Mouse (Mus musculus) limb, embryonic 11.5 days (tissue): ENCODE data around the gene Sync. TPM values are rescaled to one million over a fixed set of nuclear protein-coding genes. Genes with fewer than 3 reads are reported as not detected.

Experiments used
- ATAC-seq: fragments of 200-750 bp; cut with Nextera tagmentation; 2 replicates; pipeline ENCODE4 v1.8.0; 2017; ENCODE audit warnings: low read depth; ENCODE audit not compliant: insufficient number of reproducible peaks, low FRiP score, low TSS enrichment
- DNase-seq: peaks from one replicate; pipeline ENCODE4 v3.0.0-alpha.2; 2015; ENCODE audit warnings: low spot score
- H3K27ac ChIP-seq: fragments of 300-500 bp; sonication (generic); replicated peaks from 2 replicates; pipeline ENCODE4 v1.5.1; 2014; ENCODE audit warnings: low read depth, mild to moderate bottlenecking, low read length
- H3K27me3 ChIP-seq: fragments of 300-500 bp; sonication (generic); 2 replicates; pipeline ENCODE4 v1.6.1; 2014; ENCODE audit warnings: mild to moderate bottlenecking, low read length, mixed read lengths; ENCODE audit not compliant: control insufficient read depth, insufficient read depth
- H3K36me3 ChIP-seq: fragments of 300-500 bp; sonication (generic); 2 replicates; pipeline ENCODE4 v1.6.1; 2014; ENCODE audit warnings: mild to moderate bottlenecking, low read length, moderate library complexity, mixed read lengths; ENCODE audit not compliant: control insufficient read depth, insufficient read depth
- H3K4me1 ChIP-seq: fragments of 300-500 bp; sonication (generic); 2 replicates; pipeline ENCODE4 v1.6.1; 2014; ENCODE audit warnings: low read length, mixed read lengths; ENCODE audit not compliant: control insufficient read depth, insufficient read depth
- H3K4me2 ChIP-seq: fragments of 300-500 bp; sonication (generic); 2 replicates; pipeline ENCODE4 v1.6.1; 2014; ENCODE audit warnings: low read depth, mild to moderate bottlenecking, moderate library complexity; ENCODE audit not compliant: severe bottlenecking
- H3K4me3 ChIP-seq: fragments of 300-500 bp; sonication (generic); 2 replicates; pipeline ENCODE4 v1.5.1; 2014; ENCODE audit warnings: low read depth, low read length
- H3K9ac ChIP-seq: fragments of 300-500 bp; sonication (generic); 2 replicates; pipeline ENCODE4 v1.6.1; 2014; ENCODE audit warnings: mild to moderate bottlenecking, low read length
- H3K9me3 ChIP-seq: fragments of 300-500 bp; sonication (generic); 2 replicates; pipeline ENCODE4 v1.6.1; 2016; ENCODE audit warnings: low read length; ENCODE audit not compliant: control insufficient read depth
- WGBS: fragments of 180-500 bp; shearing (Covaris S2); extraction: QIAGEN DNeasy Blood & Tissue Kit; methylation state at CpG from one replicate; pipeline ENCODE4 v1.1.7; 2014; 5-methylcytosine and 5-hydroxymethylcytosine counted together
- polyA plus RNA-seq: library from polyadenylated mRNA; unstranded; fragments of >200 nt; fragmentation: Nextera tagmentation; extraction: Ambion mirVana; gene quantifications from 2 replicates; pipeline ENCODE4 v1.2.1, GENCODE M21; 2014

Gene Sync
- polyA plus RNA-seq, 1 experiment from 2014 or later = 0.59 TPM

GRCm38 (mm10) chr4:129299121-129299520 is 11.7 kb downstream of the Sync start:
- no peak for ATAC-seq
- H3K4me2 ChIP-seq = no peak overlapping the region
- H3K27ac ChIP-seq = no peak overlapping the region
- WGBS = 47% methylated on average over 10 of the region's 10 CpGs
- H3K4me3 ChIP-seq = no peak overlapping the region
- H3K27me3 ChIP-seq = no peaks in the 10 kb centered on the region
- no peaks in the 10 kb centered on the region for H3K9me3 ChIP-seq
- no peaks in the 10 kb centered on the region for H3K36me3 ChIP-seq
- no peak overlapping the region for H3K9ac ChIP-seq
- no peak for DNase-seq
- H3K4me1 ChIP-seq = peaks cover 2% of the 10 kb centered on the region; the same call in 1 of the 2 replicates

GRCm38 (mm10) chr4:129303401-129303800 is 16.0 kb downstream of the Sync start:
- H3K27me3 ChIP-seq = no peaks in the 10 kb centered on the region
- H3K36me3 ChIP-seq = peaks cover 3% of the 10 kb centered on the region; the same call in 1 of the 2 replicates
- no peak for ATAC-seq
- H3K4me2 ChIP-seq = no peak overlapping the region
- H3K9me3 ChIP-seq = no peaks in the 10 kb centered on the region
- no peak overlapping the region for H3K9ac ChIP-seq
- H3K4me1 ChIP-seq = peaks cover 2% of the 10 kb centered on the region; the same call in 1 of the 2 replicates
- no peak overlapping the region for H3K4me3 ChIP-seq
- WGBS = 80% methylated on average over 5 of the region's 5 CpGs
- no peak for DNase-seq
- H3K27ac ChIP-seq = no peak overlapping the region

- Histone ChIP-seq H3K36me3 (peaks cover 5% of the 10 kb centered on the region; the same call in 1 of the 2 replicates), H3K9ac (no peak overlapping the region), H3K27me3 (no peaks in the 10 kb centered on the region), H3K4me1 (no peaks in the 10 kb centered on the region), H3K9me3 (no peaks in the 10 kb centered on the region), H3K4me3 (no peak overlapping the region), H3K27ac (no peak overlapping the region), H3K4me2 (no peak overlapping the region)
- DNase-seq (no peak), ATAC-seq (no peak)
- whole genome bisulfite sequencing = 89% methylated on average over 9 of the region's 9 CpGs
Measured at GRCm38 (mm10) chr4:129303816-129304215, 16.4 kb downstream of the Sync start.

GRCm38 (mm10) chr4:129304306-129304705 is 16.9 kb downstream of the Sync start:
- Histone ChIP-seq H3K4me2 (no peak overlapping the region), H3K27me3 (no peaks in the 10 kb centered on the region), H3K4me1 (no peaks in the 10 kb centered on the region), H3K9me3 (no peaks in the 10 kb centered on the region), H3K4me3 (no peak overlapping the region), H3K36me3 (peaks cover 5% of the 10 kb centered on the region; the same call in 1 of the 2 replicates), H3K27ac (no peak overlapping the region), H3K9ac (no peak overlapping the region)
- ATAC-seq (no peak), DNase-seq (no peak)
- 75% methylated on average over 1 of the region's 1 CpGs for WGBS

- H3K36me3 ChIP-seq = peaks cover 18% of the 10 kb centered on the region; the same call in 1 of the 2 replicates
- no peak overlapping the region for H3K27ac ChIP-seq
- 96% methylated on average over 1 of the region's 1 CpGs for WGBS
- ATAC-seq = no peak
- no peaks in the 10 kb centered on the region for H3K27me3 ChIP-seq
- DNase-seq = no peak
- H3K4me1 ChIP-seq = no peaks in the 10 kb centered on the region
- H3K4me2 ChIP-seq = no peak overlapping the region
- H3K9ac ChIP-seq = no peak overlapping the region
- no peak overlapping the region for H3K4me3 ChIP-seq
- no peaks in the 10 kb centered on the region for H3K9me3 ChIP-seq
Measured at GRCm38 (mm10) chr4:129307936-129308335, 20.5 kb downstream of the Sync start.

- DNase-seq = no peak
- WGBS = 92% methylated on average over 3 of the region's 3 CpGs
- Histone ChIP-seq H3K4me1 (no peaks in the 10 kb centered on the region), H3K9me3 (no peaks in the 10 kb centered on the region), H3K4me2 (no peak overlapping the region), H3K9ac (no peak overlapping the region), H3K27me3 (no peaks in the 10 kb centered on the region), H3K27ac (no peak overlapping the region), H3K4me3 (no peak overlapping the region), H3K36me3 (peaks cover 42% of the 10 kb centered on the region)
- no peak for ATAC-seq
Measured at GRCm38 (mm10) chr4:129313886-129314285, 26.5 kb downstream of the Sync start.

- WGBS = 100% methylated on average over 1 of the region's 1 CpGs
- H3K27me3 ChIP-seq = no peaks in the 10 kb centered on the region
- no peak for DNase-seq
- no peak for ATAC-seq
- H3K27ac ChIP-seq = no peak overlapping the region
- no peak overlapping the region for H3K4me2 ChIP-seq
- H3K4me3 ChIP-seq = no peak overlapping the region
- no peaks in the 10 kb centered on the region for H3K4me1 ChIP-seq
- no peaks in the 10 kb centered on the region for H3K9me3 ChIP-seq
- H3K9ac ChIP-seq = no peak overlapping the region
- peaks cover 22% of the 10 kb centered on the region for H3K36me3 ChIP-seq
Measured at GRCm38 (mm10) chr4:129320876-129321275, 33.5 kb downstream of the Sync start.

- Histone ChIP-seq H3K9me3 (no peaks in the 10 kb centered on the region), H3K36me3 (peaks cover 24% of the 10 kb centered on the region), H3K4me1 (no peaks in the 10 kb centered on the region), H3K27ac (no peak overlapping the region), H3K27me3 (no peaks in the 10 kb centered on the region), H3K4me3 (no peak overlapping the region), H3K9ac (no peak overlapping the region), H3K4me2 (no peak overlapping the region)
- WGBS = 95% methylated on average over 5 of the region's 5 CpGs
- no peak for ATAC-seq
- no peak for DNase-seq
Measured at GRCm38 (mm10) chr4:129322042-129322441, 34.6 kb downstream of the Sync start.

- H3K9ac ChIP-seq = no peak overlapping the region
- peaks cover 28% of the 10 kb centered on the region for H3K36me3 ChIP-seq
- H3K4me3 ChIP-seq = no peak overlapping the region
- no peak overlapping the region for H3K27ac ChIP-seq
- no peaks in the 10 kb centered on the region for H3K27me3 ChIP-seq
- WGBS = 90% methylated on average over 1 of the region's 1 CpGs
- ATAC-seq = no peak
- H3K4me1 ChIP-seq = no peaks in the 10 kb centered on the region
- no peaks in the 10 kb centered on the region for H3K9me3 ChIP-seq
- DNase-seq = no peak
- H3K4me2 ChIP-seq = no peak overlapping the region
Measured at GRCm38 (mm10) chr4:129323491-129323890, 36.1 kb downstream of the Sync start.
